Mouse (Mus musculus): ENCODE data around the gene Slc39a2. TPM values are rescaled to one million over a fixed set of nuclear protein-coding genes. Genes with fewer than 3 reads are reported as not detected.
"Not testable (repeated sequence)": the region's sequence is repeated elsewhere in the genome, so short reads cannot be mapped to it uniquely, and the experiment has no call there.

Gene Slc39a2
- 0.13 and 0.15 TPM in 2 replicates for polyA plus RNA-seq (2014; fragmentation: Nextera tagmentation; extraction: Ambion mirVana)

DNA sequence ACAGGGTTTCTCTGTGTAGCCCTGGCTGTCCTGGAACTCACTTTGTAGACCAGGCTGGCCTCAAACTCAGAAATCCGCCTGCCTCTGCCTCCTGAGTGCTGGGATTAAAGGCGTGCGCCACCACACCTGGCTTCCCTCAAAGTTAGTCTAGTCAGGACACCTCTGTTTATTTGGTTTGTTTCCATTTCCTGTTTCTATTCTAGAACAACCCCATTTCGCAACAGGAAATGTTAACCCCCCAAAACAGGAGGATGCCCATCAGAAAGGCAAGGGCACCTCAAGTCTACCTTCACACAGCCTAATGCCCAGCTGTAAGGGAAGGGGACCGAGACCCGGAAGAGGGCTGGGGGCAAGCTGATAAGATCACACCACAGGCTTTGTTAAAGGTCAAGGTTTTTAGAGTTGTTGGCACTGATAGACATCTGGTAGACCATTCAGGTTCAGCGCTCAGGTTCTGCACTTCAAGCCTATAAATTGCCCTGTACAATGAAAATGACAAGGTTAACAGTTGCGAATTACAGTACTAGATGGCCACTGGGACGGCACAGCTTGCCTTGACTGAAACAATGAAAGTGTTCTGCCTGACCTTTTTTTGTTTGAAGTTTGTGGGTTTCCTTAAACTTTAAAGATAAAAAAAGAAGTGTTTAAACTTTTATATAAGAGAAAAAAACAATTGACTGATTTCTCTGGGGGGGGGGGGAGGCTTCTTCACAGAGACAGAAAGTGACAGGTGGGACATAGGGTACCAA lies at the start of gene Slc39a2:
Gene Slc39a2, plus strand, starts transcription at position 699 of the 749 bp plus-strand sequence.
- Histone ChIP-seq H3K36me3 (ENCODE audit: control insufficient read depth, insufficient read depth, low read length) (peaks cover 14% of the 10 kb centered on the region), H3K27ac (replicated peaks; ENCODE audit: low read depth, low read length) (no peak within 1 kb of the TSS), H3K27me3 (ENCODE audit: control insufficient read depth, insufficient read depth, low read length) (no peaks in the 10 kb centered on the region), H3K4me2 (ENCODE audit: low read depth, severe bottlenecking) (no peak within 1 kb of the TSS), H3K9ac (ENCODE audit: low read length) (no peak within 1 kb of the TSS), H3K4me3 (ENCODE audit: low read depth, low read length) (no peak within 1 kb of the TSS), H3K9me3 (ENCODE audit: control insufficient read depth, low read length) (no peaks in the 10 kb centered on the region), H3K4me1 (ENCODE audit: control insufficient read depth, insufficient read depth, low read length) (no peaks in the 10 kb centered on the region)
- WGBS, result 94% methylated on average over 9 of the region's 9 CpGs
- no peak for DNase-seq (ENCODE audit: low spot score)
- ATAC-seq (ENCODE audit: insufficient number of reproducible peaks, low FRiP score, low TSS enrichment, low read depth), result no peak

DNA sequence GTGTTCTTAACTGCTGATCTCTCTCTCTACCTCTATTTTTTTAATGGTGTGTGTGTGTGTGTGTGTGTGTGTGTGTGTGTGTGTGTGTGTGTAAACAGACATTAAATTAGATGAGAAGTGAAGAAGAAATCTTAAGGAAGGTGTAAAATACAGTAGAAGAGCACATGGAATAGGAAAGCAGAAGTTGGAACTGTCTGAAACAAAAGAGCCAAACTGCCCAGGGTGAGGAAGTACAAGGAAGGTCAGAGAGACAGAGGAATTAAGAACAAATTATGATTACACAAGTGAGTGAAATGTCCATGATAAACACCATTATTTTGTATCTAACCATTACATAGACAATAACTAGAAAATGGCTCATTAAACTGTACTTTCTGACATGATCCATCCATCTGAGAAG lies 48.8 kb upstream of the Slc39a2 start:
- Histone ChIP-seq H3K4me1 (ENCODE audit: control insufficient read depth, insufficient read depth, low read length) (no peaks in the 10 kb centered on the region), H3K9me3 (ENCODE audit: control insufficient read depth, low read length) (no peaks in the 10 kb centered on the region), H3K9ac (ENCODE audit: low read length) (no peak overlapping the region), H3K4me3 (ENCODE audit: low read depth, low read length) (no peak overlapping the region), H3K27ac (replicated peaks; ENCODE audit: low read depth, low read length) (no peak overlapping the region), H3K27me3 (ENCODE audit: control insufficient read depth, insufficient read depth, low read length) (no peaks in the 10 kb centered on the region), H3K36me3 (ENCODE audit: control insufficient read depth, insufficient read depth, low read length) (no peaks in the 10 kb centered on the region), H3K4me2 (ENCODE audit: low read depth, severe bottlenecking) (no peak overlapping the region)
- DNase-seq (ENCODE audit: low spot score) (no peak), ATAC-seq (ENCODE audit: insufficient number of reproducible peaks, low FRiP score, low TSS enrichment, low read depth) (no peak)

DNA sequence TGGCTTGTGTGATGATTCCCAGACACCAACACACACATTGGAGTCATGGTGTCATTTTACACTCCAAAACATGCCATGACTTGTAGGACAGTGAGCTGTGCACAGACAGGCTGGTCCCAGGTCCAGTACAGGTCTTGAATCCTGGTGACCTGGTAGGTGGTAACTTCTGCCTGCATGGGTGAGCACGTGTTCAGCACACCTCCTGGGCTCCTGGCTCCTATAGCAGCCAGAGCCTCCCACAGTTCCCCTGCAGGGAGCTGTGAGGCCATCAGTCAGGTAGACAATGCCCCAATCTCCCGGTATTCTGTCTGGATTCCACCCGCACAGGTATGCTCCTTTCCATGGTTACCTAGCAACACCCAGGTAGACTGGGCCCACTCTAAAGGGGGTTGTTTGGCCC lies 46.1 kb upstream of the Slc39a2 start:
- 58% methylated on average over 3 of the region's 3 CpGs for WGBS
- DNase-seq (ENCODE audit: low spot score) (no peak), ATAC-seq (ENCODE audit: insufficient number of reproducible peaks, low FRiP score, low TSS enrichment, low read depth) (no peak)
- Histone ChIP-seq H3K9me3 (ENCODE audit: control insufficient read depth, low read length) (no peaks in the 10 kb centered on the region), H3K4me3 (ENCODE audit: low read depth, low read length) (no peak overlapping the region), H3K4me1 (ENCODE audit: control insufficient read depth, insufficient read depth, low read length) (no peaks in the 10 kb centered on the region), H3K27me3 (ENCODE audit: control insufficient read depth, insufficient read depth, low read length) (no peaks in the 10 kb centered on the region), H3K4me2 (ENCODE audit: low read depth, severe bottlenecking) (no peak overlapping the region), H3K36me3 (ENCODE audit: control insufficient read depth, insufficient read depth, low read length) (no peaks in the 10 kb centered on the region), H3K9ac (ENCODE audit: low read length) (no peak overlapping the region), H3K27ac (replicated peaks; ENCODE audit: low read depth, low read length) (no peak overlapping the region)

DNA sequence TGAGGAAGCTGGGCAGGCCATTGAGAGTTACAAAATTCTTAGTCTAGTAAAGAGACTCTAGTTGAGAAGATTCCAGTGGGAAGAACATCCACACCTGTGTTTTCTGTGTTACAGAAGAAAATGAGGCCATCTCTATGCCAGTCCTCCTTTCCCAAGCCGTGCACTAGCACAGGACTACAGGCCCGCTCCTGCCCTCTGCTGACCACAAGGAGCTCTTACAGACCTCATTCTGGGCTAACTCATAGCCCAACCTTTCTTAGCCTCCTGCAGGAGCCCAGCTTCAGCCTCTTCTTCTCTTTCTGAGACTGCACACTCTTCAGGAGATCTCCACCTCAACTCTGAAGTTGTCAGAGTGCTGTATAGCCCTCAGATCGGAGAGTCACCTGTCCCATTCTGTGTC lies 41.7 kb upstream of the Slc39a2 start:
- H3K4me3 ChIP-seq (ENCODE audit: low read depth, low read length); H3K9ac ChIP-seq (ENCODE audit: low read length); ATAC-seq (ENCODE audit: insufficient number of reproducible peaks, low FRiP score, low TSS enrichment, low read depth); H3K4me2 ChIP-seq (ENCODE audit: low read depth, severe bottlenecking); H3K36me3 ChIP-seq (ENCODE audit: control insufficient read depth, insufficient read depth, low read length); H3K4me1 ChIP-seq (ENCODE audit: control insufficient read depth, insufficient read depth, low read length); H3K9me3 ChIP-seq (ENCODE audit: control insufficient read depth, low read length); H3K27me3 ChIP-seq (ENCODE audit: control insufficient read depth, insufficient read depth, low read length); H3K27ac ChIP-seq (replicated peaks; ENCODE audit: low read depth, low read length): not testable (repeated sequence)
- peak; percentile 32 for DNase-seq (ENCODE audit: low spot score)
- 48% methylated on average over 3 of the region's 3 CpGs for WGBS

DNA sequence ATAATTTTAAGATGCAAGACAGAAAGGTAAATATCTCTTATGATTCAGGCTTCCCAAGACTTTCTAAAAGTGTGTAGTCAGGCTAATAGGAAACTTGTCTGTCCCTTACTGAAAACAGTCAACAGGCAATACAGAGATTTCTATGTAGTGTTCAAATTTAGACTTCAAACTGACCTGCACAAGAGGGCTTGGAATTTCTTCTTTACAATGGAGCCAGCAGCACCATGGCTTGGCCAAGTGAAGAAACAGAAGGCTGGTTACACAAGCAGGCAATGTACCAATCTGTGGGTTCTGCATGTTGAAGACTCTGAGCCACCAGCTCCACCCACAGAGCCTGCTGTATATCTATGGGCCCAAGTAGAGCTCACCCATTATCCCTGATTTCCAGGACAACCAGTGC lies 39.3 kb upstream of the Slc39a2 start, which contains the start of gene Ear6:
Gene Ear6, plus strand, starts transcription at position 301 of the 400 bp plus-strand sequence.
- Histone ChIP-seq H3K36me3 (ENCODE audit: control insufficient read depth, insufficient read depth, low read length) (no peaks in the 10 kb centered on the region), H3K27me3 (ENCODE audit: control insufficient read depth, insufficient read depth, low read length) (no peaks in the 10 kb centered on the region), H3K4me3 (ENCODE audit: low read depth, low read length) (no peak within 1 kb of the TSS), H3K4me1 (ENCODE audit: control insufficient read depth, insufficient read depth, low read length) (no peaks in the 10 kb centered on the region), H3K4me2 (ENCODE audit: low read depth, severe bottlenecking) (no peak within 1 kb of the TSS), H3K9me3 (ENCODE audit: control insufficient read depth, low read length) (no peaks in the 10 kb centered on the region), H3K27ac (replicated peaks; ENCODE audit: low read depth, low read length) (no peak within 1 kb of the TSS), H3K9ac (ENCODE audit: low read length) (no peak within 1 kb of the TSS)
- DNase-seq (ENCODE audit: low spot score), result no peak
- ATAC-seq (ENCODE audit: insufficient number of reproducible peaks, low FRiP score, low TSS enrichment, low read depth), result no peak

DNA sequence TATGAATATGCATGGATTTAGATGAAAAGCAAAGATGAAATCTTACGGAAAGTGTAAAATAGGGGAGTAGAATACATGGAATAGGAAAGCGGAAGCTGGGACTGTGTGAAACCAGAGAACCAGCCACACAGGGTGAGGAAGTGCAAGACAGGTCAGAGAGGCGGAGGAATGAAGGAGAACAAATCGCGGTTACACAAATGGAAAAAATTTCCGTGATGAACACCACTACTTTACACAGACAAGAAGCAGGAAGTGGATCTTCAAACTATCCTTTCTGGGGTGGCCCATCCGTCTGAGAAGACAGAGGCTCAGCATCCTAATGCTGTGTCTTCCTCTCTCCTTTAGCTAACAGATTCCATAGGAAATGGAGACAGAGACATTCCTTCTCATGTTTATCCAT lies 37.4 kb upstream of the Slc39a2 start:
- not testable (repeated sequence) for H3K4me3 ChIP-seq (ENCODE audit: low read depth, low read length)
- 88% methylated on average over 7 of the region's 7 CpGs for WGBS

DNA sequence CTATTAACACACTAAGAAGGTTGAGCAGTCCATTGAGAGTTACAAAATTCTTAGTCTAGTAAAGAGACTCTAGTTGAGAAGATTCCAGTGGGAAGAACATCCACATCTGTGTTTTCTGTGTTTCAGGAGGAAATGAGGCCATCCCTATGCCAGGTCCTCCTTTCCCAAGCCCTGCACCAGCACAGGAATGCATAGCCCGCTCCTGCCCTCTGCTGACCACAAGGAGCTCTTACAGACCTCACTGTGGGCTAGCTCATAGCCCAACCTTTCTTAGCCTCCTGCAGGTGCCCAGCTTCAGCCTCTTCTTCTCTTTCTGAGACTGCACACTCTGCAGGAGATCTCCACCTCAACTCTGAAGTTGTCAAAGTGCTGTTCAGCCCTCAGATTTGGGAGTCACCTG lies 29.1 kb upstream of the Slc39a2 start:
- H3K9me3 ChIP-seq (ENCODE audit: control insufficient read depth, low read length); H3K4me2 ChIP-seq (ENCODE audit: low read depth, severe bottlenecking); H3K27me3 ChIP-seq (ENCODE audit: control insufficient read depth, insufficient read depth, low read length); H3K36me3 ChIP-seq (ENCODE audit: control insufficient read depth, insufficient read depth, low read length); ATAC-seq (ENCODE audit: insufficient number of reproducible peaks, low FRiP score, low TSS enrichment, low read depth); H3K4me1 ChIP-seq (ENCODE audit: control insufficient read depth, insufficient read depth, low read length); H3K9ac ChIP-seq (ENCODE audit: low read length); H3K27ac ChIP-seq (replicated peaks; ENCODE audit: low read depth, low read length); H3K4me3 ChIP-seq (ENCODE audit: low read depth, low read length): not testable (repeated sequence)
- peak; percentile 41 for DNase-seq (ENCODE audit: low spot score)
- 0% methylated on average over 1 of the region's 1 CpGs for WGBS

More for the DNA sequence above, 37.4 kb upstream of the Slc39a2 start:
- H3K4me1 ChIP-seq (ENCODE audit: control insufficient read depth, insufficient read depth, low read length); H3K9me3 ChIP-seq (ENCODE audit: control insufficient read depth, low read length); H3K27me3 ChIP-seq (ENCODE audit: control insufficient read depth, insufficient read depth, low read length); ATAC-seq (ENCODE audit: insufficient number of reproducible peaks, low FRiP score, low TSS enrichment, low read depth); H3K9ac ChIP-seq (ENCODE audit: low read length); H3K27ac ChIP-seq (replicated peaks; ENCODE audit: low read depth, low read length); DNase-seq (ENCODE audit: low spot score); H3K4me2 ChIP-seq (ENCODE audit: low read depth, severe bottlenecking); H3K36me3 ChIP-seq (ENCODE audit: control insufficient read depth, insufficient read depth, low read length): not testable (repeated sequence)

DNA sequence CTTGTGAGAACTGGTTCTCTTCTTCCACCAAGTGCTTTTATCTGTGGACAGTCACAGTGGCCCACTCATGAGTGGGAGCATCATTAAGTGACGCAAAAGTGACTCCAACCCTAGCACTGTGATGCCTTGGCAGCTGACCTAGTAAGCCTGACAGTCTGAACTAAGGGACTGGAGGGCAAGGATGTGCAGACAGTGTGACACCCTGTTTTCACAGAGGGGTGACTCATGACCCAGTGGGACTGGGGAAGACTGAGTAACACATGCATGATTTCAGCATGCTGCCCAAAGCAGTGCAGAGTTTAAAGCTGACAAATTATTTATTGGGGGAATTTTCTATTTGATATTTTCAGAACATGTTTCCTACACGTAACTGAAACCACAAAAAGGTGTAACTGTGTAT lies 21.9 kb upstream of the Slc39a2 start:
- Histone ChIP-seq H3K9ac (ENCODE audit: low read length) (no peak overlapping the region), H3K27me3 (ENCODE audit: control insufficient read depth, insufficient read depth, low read length) (no peaks in the 10 kb centered on the region), H3K27ac (replicated peaks; ENCODE audit: low read depth, low read length) (no peak overlapping the region), H3K36me3 (ENCODE audit: control insufficient read depth, insufficient read depth, low read length) (no peaks in the 10 kb centered on the region), H3K4me1 (ENCODE audit: control insufficient read depth, insufficient read depth, low read length) (no peaks in the 10 kb centered on the region), H3K9me3 (ENCODE audit: control insufficient read depth, low read length) (no peaks in the 10 kb centered on the region), H3K4me3 (ENCODE audit: low read depth, low read length) (no peak overlapping the region), H3K4me2 (ENCODE audit: low read depth, severe bottlenecking) (no peak overlapping the region)
- WGBS, result 77% methylated on average over 2 of the region's 2 CpGs
- DNase-seq (ENCODE audit: low spot score), result no peak
- no peak for ATAC-seq (ENCODE audit: insufficient number of reproducible peaks, low FRiP score, low TSS enrichment, low read depth)

DNA sequence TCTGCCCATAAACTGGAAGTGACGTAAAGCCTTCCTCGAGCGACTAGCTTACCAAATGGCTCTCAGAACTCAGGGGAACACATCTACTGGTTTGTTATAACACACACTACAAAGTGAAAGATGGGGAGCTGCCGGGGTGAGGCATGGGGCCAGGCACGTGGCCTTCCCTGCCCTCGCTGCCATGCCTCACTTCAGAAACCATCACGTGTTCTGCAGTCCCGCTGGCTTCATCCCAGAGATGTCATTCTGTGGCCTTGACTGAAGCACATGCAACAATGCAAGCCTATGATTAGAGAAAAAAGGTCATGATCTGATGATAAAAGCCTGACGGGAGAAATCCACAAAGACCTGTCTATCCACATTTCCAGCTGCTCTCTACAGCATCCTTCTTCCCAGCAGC lies 20.9 kb upstream of the Slc39a2 start:
- no peak overlapping the region for H3K4me3 ChIP-seq (ENCODE audit: low read depth, low read length)
- no peak overlapping the region for H3K4me2 ChIP-seq (ENCODE audit: low read depth, severe bottlenecking)
- H3K9me3 ChIP-seq (ENCODE audit: control insufficient read depth, low read length), result no peaks in the 10 kb centered on the region
- no peak overlapping the region for H3K9ac ChIP-seq (ENCODE audit: low read length)
- no peaks in the 10 kb centered on the region for H3K4me1 ChIP-seq (ENCODE audit: control insufficient read depth, insufficient read depth, low read length)
- no peak for ATAC-seq (ENCODE audit: insufficient number of reproducible peaks, low FRiP score, low TSS enrichment, low read depth)
- 83% methylated on average over 9 of the region's 9 CpGs for WGBS
- H3K27ac ChIP-seq (replicated peaks; ENCODE audit: low read depth, low read length), result no peak overlapping the region
- DNase-seq (ENCODE audit: low spot score), result no peak
- no peaks in the 10 kb centered on the region for H3K27me3 ChIP-seq (ENCODE audit: control insufficient read depth, insufficient read depth, low read length)
- no peaks in the 10 kb centered on the region for H3K36me3 ChIP-seq (ENCODE audit: control insufficient read depth, insufficient read depth, low read length)
